Mouse (Mus musculus) adrenal gland, adult 18-20 months (tissue): ENCODE measurements at regions not wholly inside any gene's neighbourhood (a gene's known extent, or its start where the extent isn't known, plus 50 kb on each side); places are given as distances from the start of the nearest gene placed in this dataset.
A peak's percentile ranks its signal among the peaks of the same experiment; 100 is the strongest.

ENCODE experiments used
- DNase-seq, 2 experiments: peaks; one replicate each; pipeline ENCODE4 v3.0.0; 2021 to 2022; ENCODE audit warnings: low spot score in 2 of 2

DNA sequence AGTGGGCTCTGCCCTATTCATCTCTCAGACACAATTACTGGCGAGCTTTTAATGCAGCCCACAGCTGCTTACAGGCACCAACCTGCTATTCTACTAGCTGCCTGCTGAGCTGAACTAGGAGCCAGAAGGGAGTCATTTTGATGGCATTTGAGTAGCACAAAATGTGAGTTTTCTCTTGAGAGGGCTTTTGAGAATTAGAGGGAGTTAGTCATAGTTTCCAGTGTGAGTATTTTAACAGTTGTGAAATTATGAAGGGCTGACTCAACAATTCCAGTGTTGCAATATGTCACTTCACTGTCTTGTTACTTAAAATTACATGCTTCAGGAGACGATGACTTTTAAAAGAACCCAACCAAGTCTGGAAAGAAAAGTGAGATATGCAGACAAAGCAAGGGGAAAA, 54.4 kb upstream of the Ly86 start:
- DNase-seq, result no peak

DNA sequence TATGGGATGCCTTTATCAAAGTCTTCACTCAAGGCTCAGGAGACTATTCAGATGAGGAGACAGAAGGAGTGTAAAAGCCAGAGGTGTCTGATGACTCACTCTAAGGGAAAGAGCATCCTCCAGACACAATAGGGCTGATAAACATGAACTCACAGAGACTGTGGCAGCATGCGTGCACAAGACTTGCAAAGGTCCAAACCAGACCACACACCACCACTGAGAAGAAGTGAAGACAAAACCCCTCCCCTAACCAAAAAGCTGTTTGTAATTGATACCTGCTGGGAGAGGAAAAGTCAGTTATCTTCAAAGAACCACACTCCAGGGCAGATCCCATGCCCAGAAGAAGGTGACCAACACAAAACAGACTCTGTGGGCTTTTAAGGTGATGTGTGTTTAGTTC, 56.0 kb upstream of the Ly86 start:
- no peak for DNase-seq

- DNase-seq, result no peak
Measured at GRCm38 (mm10) chr13:37282515-37282914, 62.5 kb upstream of the Ly86 start.

DNA sequence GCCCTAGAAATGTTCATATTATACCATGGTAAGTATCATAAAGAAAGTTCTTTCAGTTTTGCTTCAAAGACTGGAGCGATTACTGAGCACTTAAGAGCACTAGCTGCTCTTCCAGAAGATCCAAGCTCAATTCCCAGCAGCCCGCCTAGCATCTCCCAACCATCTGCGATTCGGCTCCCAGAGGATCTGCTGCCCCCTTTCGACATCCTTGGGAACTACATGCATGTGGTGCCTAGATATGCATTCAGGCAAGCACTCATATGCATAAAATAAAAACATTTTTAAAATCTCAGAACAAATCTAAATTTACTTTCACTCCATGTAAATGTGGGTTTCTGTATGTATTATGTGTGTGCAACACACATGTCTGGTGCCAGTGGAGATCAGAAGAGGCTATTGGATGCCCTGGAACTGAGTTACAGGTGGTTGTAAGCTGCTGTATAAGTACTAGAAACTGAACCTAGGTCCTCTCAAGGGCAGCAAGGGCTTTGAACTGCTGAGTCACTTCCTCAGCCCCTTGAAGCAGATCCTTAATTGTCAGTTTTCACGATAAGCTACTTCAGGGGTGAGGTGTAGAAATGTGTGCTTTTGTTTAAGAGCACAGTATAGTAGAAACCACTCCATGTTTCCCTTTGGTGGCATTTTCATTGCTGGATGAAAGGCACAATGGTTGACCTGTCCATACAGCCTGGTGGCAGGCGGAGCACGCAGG, 65.8 kb upstream of the Ly86 start:
- DNase-seq, result no peak

GRCm38 (mm10) chr13:37249581-37250461, 95.2 kb upstream of the Ly86 start:
- no peak for DNase-seq

DNA sequence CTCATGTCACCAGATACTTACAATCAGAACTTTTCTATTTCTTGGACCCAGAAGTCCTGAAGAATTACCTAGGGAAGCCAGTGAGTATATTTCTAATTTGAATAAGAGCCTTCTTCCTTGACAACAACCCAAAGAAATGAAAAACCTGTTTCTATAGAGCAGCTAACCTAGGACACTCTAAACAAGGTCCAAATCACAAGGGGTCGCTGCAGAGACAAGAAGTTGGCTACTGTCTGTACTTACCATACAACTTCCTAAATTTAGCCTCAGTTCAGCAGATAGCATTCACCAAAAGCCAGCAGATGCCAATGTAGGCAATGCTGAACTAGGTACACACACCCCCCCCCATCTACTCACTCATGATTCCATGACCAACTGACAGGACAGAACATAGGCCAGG, 96.3 kb upstream of the Ly86 start:
- no peak for DNase-seq

GRCm38 (mm10) chr13:37240048-37240447, 105.0 kb upstream of the Ly86 start:
- no peak for DNase-seq

DNA sequence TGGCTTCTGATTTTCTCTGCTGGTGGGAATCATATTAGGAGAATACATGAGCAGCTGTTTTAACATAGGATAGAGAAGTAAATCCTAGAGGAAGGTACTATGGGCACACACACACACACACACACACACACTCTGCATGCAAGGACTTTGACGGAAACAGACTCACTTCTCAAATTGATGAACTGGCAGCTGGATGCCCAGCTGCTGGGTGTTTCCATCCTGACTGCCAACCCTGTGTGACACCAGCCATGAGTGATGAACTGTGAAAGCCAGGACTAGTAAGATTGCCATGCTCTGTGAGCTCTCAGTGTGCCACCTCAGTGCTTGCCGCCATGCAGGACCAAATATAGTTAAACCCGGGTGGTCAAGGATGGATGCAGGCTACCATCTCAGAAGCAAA, 107.7 kb upstream of the Ly86 start:
- DNase-seq, result no peak

DNA sequence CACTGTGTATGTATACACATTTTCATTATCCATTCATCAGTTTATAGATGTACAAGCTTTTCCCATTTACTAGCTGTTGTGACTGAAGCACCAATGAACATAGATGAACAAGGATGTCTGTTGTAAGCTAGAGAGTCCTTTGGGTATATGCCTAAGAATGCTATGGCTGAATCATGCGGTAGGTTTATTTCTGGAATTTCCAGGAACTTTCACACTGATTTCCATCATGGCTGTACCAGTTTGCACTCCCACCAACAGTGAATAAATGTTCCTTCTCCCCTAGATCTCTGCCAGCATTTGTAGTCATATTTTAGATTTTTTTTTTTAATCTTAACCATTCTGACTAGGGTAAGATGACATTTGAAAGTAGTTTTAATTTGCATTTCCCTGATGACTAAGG, 119.2 kb upstream of the Ly86 start:
- no peak for DNase-seq

DNA sequence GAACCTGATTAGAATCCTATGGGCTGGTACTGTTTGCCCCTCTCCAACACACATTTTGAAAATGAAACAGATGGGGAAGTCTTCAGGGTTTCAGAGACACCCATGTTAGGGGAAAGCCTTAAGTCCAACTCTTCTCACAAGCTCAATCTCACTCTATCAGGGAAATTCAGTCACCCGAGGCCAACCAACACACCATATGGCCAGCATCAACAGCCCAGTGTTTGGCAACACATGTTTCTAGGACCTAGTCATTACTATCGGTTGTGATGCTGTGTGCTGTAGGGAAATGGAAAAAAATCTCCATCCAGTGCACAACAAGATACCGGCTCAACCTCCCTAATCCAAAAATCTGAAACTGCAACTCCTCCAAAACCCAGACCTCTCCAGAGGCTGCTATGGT, 124.6 kb upstream of the Ly86 start:
- no peak for DNase-seq

DNA sequence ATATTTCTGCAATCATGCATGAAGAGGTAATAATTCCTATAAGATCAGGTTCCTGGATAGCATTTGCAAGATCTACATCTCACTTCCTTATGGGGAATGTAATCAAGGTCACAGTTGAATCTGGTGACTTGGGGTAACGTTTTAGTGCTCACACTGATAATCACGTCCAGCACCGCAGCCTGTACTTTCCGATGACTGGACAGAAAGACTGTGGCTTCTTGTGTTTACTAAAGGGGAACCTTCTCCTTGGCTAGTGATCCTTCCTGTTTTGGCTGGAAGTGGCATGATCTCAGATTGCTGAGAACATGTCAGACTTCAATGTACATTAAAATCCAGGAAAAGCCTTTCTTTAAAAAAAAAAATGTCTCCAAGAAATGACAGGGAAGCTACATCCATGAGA, 126.4 kb upstream of the Ly86 start:
- DNase-seq, result no peak

- DNase-seq, result peak in 1 of 2 experiments; percentile 18
Measured at GRCm38 (mm10) chr13:37214590-37215282, 130.3 kb upstream of the Ly86 start.

GRCm38 (mm10) chr13:37197136-37197535, 147.1 kb upstream of the F13a1 start:
- no peak for DNase-seq

DNA sequence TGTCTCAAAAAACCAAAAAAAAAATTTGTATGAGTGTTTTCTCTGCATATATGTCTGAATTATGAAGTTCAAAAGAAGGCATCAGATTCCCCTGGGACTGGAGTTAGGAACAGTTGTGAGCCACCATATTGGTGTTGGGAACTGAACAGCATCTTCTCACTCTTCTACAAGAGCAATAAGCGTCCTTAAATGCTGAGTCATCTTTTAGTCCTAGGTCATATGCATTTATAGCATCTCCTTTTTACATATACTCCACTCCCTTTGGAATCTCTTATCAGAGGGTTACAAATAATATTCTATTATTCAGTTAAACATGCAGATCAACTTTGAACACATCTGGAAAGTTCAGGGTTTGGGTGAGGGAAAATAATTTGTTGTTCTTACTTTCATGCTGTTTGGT, 145.8 kb upstream of the F13a1 start:
- DNase-seq, result no peak

DNA sequence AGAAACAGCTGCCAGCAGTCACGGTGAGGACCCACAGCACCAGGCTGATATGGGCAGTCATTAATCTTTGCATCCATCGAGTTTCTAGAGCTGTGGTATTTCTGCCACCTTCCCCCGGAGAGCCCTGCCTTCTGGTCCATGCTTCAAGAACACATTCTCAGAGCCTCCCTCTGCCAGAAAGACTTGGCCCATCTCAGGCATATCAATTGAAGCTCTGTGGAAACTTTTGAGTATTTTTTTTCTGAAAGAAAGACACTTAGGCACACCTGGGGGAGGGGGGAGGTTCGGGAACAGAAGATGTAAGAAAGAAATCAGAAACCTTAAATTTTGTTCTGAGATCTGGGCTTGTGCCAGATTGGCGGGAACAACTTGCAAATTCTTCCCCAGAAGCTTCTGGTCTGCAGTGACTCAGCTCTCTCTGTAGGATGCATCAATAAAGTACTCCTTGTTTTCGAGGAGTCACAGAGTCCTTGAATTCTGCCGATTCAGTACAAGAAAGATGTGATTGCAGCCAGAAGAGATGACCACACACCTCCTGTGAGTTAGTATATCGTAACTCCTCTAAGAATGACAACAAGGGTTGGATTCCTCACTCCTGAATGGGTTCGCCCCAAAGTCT, 131.2 kb upstream of the F13a1 start:
- no peak for DNase-seq

DNA sequence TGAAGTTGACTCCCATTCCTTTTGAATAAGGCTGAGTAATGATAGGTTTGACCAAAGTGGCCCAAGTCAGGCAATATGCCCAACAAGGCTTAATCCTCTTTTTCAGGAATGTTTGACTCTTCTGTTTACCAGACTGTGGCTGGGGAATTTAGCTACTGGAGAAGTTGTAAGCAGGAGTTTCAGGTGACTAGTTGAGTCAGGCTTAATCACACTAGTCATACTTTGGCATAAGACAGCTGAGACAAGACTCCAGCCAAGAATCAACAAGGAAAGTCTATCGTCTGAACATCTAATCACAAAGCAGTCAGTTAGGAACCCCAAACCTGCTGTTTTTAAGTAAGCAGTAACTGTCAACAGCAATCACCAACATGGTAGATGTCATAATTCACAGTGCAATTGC, 126.5 kb upstream of the F13a1 start:
- DNase-seq, result no peak

DNA sequence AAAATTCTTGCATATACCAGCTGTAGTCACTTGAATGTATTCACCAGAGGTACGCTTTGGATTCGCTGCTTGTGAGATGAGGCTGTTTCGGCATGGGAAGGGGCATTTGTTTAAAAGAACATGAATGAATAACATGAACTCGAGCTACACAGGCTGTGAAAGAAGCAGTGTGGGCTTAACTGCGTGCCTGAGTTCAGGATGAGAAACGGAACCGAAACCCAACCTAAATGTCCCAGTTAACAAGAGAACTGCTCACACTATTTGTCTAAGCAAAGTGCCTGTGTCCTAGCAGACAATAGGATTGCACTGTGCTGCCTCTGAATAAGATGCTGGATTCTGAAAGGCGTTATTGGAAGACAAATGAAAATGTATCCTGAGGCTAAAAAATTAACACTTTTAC, 126.0 kb upstream of the F13a1 start:
- DNase-seq, result no peak

GRCm38 (mm10) chr13:37158831-37159522, 108.9 kb upstream of the F13a1 start:
- DNase-seq, result no peak

DNA sequence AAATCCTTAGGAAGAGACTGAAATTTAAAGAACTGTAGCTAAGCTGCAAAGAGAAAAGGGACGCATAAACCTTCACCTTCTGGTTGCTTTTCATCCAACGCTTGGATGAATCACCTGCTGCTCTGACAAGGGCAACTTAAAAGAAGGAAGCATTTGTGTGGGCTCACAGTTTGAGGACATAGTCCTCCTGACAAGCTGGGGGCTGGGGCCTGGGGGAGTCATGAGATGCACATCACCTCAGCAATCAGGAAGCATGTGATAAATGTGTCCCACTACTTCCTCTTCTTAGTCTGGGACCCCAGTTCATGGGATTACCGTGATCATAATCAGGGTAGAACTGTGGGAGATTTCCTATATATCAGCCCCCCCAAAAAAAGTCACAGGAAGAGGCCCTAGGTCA, 107.8 kb upstream of the F13a1 start:
- DNase-seq, result no peak

DNA sequence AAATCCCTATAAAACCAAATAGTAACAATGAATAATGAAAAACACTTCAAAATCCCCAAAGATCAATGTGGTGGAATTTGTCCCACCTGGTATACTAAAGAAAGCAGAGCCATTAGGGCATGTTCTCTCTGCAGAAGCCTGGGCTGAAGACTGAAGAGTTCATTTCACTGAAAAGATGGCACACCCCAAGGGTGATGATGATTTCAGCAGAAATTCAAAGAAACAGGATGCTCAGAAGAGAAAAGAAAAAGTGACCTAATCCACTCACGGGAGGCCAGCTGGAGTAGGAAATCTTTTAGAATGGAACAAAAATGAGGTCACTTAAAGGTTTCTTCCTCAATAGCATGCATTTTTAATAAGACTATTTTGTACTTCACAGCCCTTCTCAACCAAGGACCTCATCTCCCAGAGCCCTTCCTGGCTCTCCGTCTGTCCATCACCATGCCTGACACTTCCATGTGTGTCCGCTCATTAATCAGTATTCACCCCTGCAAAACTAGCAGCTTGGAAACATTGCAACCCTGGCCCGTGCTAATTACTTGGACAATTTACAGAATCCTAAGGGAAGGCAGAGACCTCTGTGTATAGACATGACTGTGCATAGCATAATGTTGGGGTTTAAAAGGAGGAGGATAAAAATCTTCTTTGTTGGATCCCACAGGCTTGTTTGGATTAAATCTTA, 101.9 kb upstream of the F13a1 start:
- no peak for DNase-seq
